Mouse (Mus musculus): ENCODE results near the gene Rnf24.

Gene Rnf24

GRCm38 (mm10) chr2:131262680-131263670 is 89.7 kb downstream of the Rnf24 start:
- DNase-seq (ENCODE audit: low spot score) = peak; percentile 16

GRCm38 (mm10) chr2:131262213-131262672 is 90.4 kb downstream of the Rnf24 start, which contains the start of gene Pank2:
Gene Pank2, plus strand, starts transcription at chr2:131262495.
- DNase-seq (ENCODE audit: low spot score) = peak; percentile 98

GRCm38 (mm10) chr2:131261481-131262212 is 91.0 kb downstream of the Rnf24 start:
- no peak for DNase-seq (ENCODE audit: low spot score)

DNA sequence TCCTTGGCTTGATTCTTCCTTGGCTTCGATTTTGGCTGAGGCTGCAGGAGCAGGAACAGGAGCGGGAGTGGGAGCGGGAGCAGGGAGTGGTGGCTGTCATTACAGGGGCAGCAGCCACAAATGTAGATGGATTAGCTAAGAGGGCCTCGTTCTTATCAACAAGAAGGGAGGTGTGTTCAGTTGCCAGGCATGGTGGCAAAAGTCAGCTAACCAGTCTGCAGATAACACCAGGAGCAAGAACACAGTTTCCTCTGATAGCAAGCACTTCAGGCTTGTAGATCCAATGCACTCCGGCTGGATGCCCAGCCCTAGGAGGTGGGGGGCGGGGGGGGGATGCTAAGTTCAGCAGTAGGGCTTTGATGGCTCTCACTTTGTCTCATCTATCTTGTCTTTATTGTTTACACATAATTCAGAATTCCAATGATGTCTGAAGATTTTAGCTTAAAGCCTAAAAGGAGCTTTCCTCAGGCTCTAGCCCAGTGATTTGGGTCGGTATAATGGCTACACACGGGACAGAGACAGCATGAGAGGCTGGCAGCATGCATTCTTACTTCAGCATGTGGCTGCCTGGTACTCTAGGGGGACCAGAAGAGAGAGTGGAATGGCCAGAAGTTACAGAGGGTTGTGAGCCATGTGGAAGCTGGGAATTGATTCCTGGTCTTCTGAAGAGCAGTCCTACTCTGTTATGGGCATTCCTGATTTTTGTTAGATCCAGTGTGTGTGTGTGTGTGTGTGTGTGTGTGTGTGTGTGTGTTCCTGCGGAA is 92.0 kb downstream of the Rnf24 start:
- no peak for DNase-seq (ENCODE audit: low spot score)

- DNase-seq (ENCODE audit: low spot score) = no peak
Observed at GRCm38 (mm10) chr2:131258693-131259092, 94.0 kb downstream of the Rnf24 start.

DNA sequence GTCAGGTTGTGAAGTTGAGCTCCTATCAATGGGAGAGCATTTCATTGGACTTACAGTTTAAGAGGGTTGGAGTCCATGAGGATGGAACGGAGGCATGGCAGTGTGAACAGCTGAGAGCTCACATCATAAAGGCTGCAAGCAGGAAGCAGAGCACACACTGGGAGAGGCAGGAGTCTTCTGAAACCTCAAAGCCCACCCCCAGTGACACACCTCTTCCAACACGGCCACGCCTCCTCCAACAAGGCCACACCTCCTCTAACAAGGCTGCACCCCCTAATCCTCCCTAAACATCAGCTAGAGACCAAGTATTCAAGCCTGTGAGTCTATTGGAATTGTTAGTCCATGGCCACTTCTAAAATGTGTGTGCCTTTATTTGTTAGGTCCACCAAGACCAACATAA is 97.0 kb downstream of the Rnf24 start:
- DNase-seq (ENCODE audit: low spot score) = no peak

DNA sequence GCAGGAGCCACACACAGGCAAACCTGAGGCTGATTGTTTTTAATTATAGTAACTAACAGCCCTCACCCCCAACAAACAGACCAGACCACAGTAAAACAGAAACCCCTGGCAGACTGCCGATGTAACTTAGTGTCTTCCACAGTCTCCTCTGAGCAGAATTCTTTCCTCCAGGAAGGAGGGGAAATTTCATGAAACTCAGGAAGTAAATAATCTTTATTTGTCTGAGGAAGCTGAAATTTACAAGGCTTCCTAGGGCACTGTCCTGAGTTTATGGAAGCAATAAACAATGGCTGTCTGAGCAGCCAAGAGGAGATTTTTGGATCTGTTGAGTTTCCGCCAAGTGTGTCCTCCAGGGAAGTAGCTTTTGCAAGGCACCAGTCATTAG is 98.4 kb downstream of the Rnf24 start:
- peak; percentile 45 for DNase-seq (ENCODE audit: low spot score)

DNA sequence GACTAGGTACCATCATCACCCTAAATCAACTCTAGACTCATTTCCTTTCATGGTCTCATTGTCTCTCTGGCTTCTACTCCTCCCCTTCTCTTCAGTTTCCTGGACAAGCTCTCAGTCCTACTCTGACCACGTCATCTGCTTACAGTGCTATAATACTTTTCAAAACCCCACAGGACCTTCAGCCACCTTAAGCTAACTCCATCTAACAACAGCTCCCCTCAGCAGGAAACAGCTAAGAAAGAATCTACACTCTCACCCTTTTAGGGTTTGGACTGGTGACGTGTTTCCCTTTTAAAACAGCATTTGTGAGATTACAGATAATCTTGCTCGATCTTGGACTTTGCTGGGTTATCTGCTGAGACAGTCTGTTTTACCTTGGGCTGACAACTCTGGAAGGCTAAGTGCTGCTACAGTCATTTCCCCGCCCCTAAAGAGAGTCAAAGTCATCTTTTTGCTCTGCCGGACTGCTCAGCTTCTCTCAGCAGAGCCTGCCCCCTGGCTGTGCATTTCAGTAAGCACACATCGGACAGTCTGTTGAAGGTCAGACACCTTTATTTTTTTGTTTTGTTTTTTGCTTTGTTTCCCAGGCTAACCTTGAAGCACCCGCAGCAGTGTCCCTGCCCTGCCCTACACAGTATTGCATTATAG is 98.9 kb downstream of the Rnf24 start:
- DNase-seq (ENCODE audit: low spot score) = peak; percentile 80
